Mouse (Mus musculus): ENCODE data around the gene Mapk11.

DNA sequence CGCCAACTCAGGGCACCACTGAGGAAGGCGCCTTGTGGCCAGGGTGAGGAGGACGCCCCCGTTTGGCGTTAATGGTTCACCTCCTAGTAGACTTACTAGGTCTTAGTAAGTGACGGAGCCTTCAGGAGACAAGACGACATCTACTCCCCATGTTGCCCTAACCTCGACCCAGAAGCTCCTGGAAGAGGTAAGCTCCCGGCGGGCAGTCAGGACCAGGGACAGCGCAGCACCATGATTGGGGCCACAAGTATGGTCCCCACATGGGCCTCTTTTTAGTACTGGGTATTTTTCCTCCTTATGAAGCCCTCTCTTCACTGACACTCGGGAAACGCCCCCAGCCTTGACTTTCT lies 588 bp upstream of the Mapk11 start:
- TF ChIP-seq E2F4 (IDR thresholded peaks at IDR 0.05; ENCODE audit: insufficient read depth) (no peak), POLR2A (IDR thresholded peaks at IDR 0.05; ENCODE audit: insufficient read length, low read depth) (no peak), TCF12 (IDR thresholded peaks at IDR 0.05; ENCODE audit: insufficient read depth, poor library complexity, severe bottlenecking) (no peak), CEBPB (IDR thresholded peaks at IDR 0.05; ENCODE audit: insufficient read depth, poor library complexity, severe bottlenecking) (no peak), MAX (IDR thresholded peaks at IDR 0.05; ENCODE audit: low read depth) (peak; percentile 3), REST (IDR thresholded peaks at IDR 0.05; ENCODE audit: insufficient read depth, insufficient read length) (peak; percentile 87), USF1 (IDR thresholded peaks at IDR 0.05; ENCODE audit: low read depth) (no peak)

Measured in myocyte (in vitro differentiated cells).